Mouse (Mus musculus) brain, embryonic 14.5 days (tissue): ENCODE data around the gene Tmem182.

Experiments used
- CTCF ChIP-seq: fragments of 200-500 bp; IDR thresholded peaks from 2 replicates; pipeline ENCODE4 v1.5.1; 2012; ENCODE audit warnings: inconsistent platforms, mild to moderate bottlenecking, moderate library complexity, borderline replicate concordance; ENCODE audit not compliant: insufficient read depth, insufficient read length; ENCODE audit errors: extremely low read depth
- POLR2A ChIP-seq: fragments of 200-500 bp; IDR thresholded peaks from 2 replicates; pipeline ENCODE4 v1.6.1; 2012; ENCODE audit warnings: mild to moderate bottlenecking, inconsistent platforms, borderline replicate concordance; ENCODE audit not compliant: poor library complexity, insufficient read depth, insufficient read length, severe bottlenecking; ENCODE audit errors: extremely low read depth

DNA sequence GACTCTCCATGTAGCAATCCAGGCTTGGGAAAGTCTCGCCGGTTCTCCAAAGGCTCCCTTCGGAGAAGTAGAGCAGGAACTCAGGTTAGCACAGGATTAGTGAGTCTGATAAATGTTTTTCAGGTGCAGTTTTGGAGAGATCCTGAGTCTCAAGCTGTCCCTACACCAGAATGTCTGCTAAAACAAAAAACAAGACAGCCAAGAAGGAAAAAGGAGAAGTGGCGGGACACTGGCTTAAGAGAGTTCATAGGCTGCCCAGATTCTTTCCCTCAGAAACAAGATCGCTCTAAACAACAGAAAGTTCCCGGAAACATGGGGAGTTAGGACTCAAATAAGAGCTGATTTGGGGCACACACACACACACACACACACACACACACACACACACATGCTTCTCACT, 74.1 kb downstream of the Tmem182 start:
- TF ChIP-seq CTCF (no peak), POLR2A (no peak)
